Mouse (Mus musculus): Measurements from ENCODE around the gene Ip6k3. TPM values are rescaled to one million over a fixed set of nuclear protein-coding genes. Genes with fewer than 3 reads are reported as not detected.

Gene Ip6k3
- polyA plus RNA-seq, 1 experiment from 2014 or later, result 0.49 TPM

- Histone ChIP-seq H3K9ac (ENCODE audit: low read length) (no peak overlapping the region), H3K4me3 (ENCODE audit: low read length) (no peak overlapping the region), H3K27ac (ENCODE audit: low read length) (no peak overlapping the region), H3K4me1 (ENCODE audit: control insufficient read depth, insufficient read depth, low read length) (peaks cover 8% of the 10 kb centered on the region), H3K4me2 (ENCODE audit: low read depth, low read length) (no peak overlapping the region), H3K9me3 (replicated peaks; ENCODE audit: control insufficient read depth, low read length) (0 out of 2 replicates have a peak, but pooled peaks cover 4% of the 10 kb centered on the region), H3K36me3 (ENCODE audit: control insufficient read depth, insufficient read depth) (peaks cover 26% of the 10 kb centered on the region), H3K27me3 (ENCODE audit: control insufficient read depth, insufficient read depth, low read length) (no peaks in the 10 kb centered on the region)
- WGBS, result 82% methylated on average over 11 of the region's 11 CpGs
- no peak for ATAC-seq (replicated peaks; ENCODE audit: extremely low read depth, insufficient read depth, low FRiP score)
Observed at GRCm38 (mm10) chr17:27200801-27201200, 33.2 kb upstream of the Ip6k3 start.

GRCm38 (mm10) chr17:27199864-27200263 lies 32.3 kb upstream of the Ip6k3 start:
- Histone ChIP-seq H3K9ac (ENCODE audit: low read length) (no peak overlapping the region), H3K4me2 (ENCODE audit: low read depth, low read length) (no peak overlapping the region), H3K4me3 (ENCODE audit: low read length) (no peak overlapping the region), H3K4me1 (ENCODE audit: control insufficient read depth, insufficient read depth, low read length) (peaks cover 8% of the 10 kb centered on the region), H3K27me3 (ENCODE audit: control insufficient read depth, insufficient read depth, low read length) (no peaks in the 10 kb centered on the region), H3K27ac (ENCODE audit: low read length) (no peak overlapping the region), H3K9me3 (replicated peaks; ENCODE audit: control insufficient read depth, low read length) (0 out of 2 replicates have a peak, but pooled peaks cover 4% of the 10 kb centered on the region), H3K36me3 (ENCODE audit: control insufficient read depth, insufficient read depth) (peaks cover 35% of the 10 kb centered on the region)
- ATAC-seq (replicated peaks; ENCODE audit: extremely low read depth, insufficient read depth, low FRiP score), result no peak
- 45% methylated on average over 7 of the region's 7 CpGs for WGBS

- 97% methylated on average over 9 of the region's 9 CpGs for WGBS
- no peak for ATAC-seq (replicated peaks; ENCODE audit: extremely low read depth, insufficient read depth, low FRiP score)
- peaks cover 8% of the 10 kb centered on the region for H3K4me1 ChIP-seq (ENCODE audit: control insufficient read depth, insufficient read depth, low read length)
- H3K27ac ChIP-seq (ENCODE audit: low read length), result no peak overlapping the region
- no peak overlapping the region for H3K4me2 ChIP-seq (ENCODE audit: low read depth, low read length)
- no peaks in the 10 kb centered on the region for H3K27me3 ChIP-seq (ENCODE audit: control insufficient read depth, insufficient read depth, low read length)
- 0 out of 2 replicates have a peak, but pooled peaks cover 4% of the 10 kb centered on the region for H3K9me3 ChIP-seq (replicated peaks; ENCODE audit: control insufficient read depth, low read length)
- no peak overlapping the region for H3K9ac ChIP-seq (ENCODE audit: low read length)
- no peak overlapping the region for H3K4me3 ChIP-seq (ENCODE audit: low read length)
- peaks cover 39% of the 10 kb centered on the region for H3K36me3 ChIP-seq (ENCODE audit: control insufficient read depth, insufficient read depth)
Observed at GRCm38 (mm10) chr17:27199205-27199604, 31.6 kb upstream of the Ip6k3 start.

- WGBS, result 77% methylated on average over 9 of the region's 9 CpGs
- Histone ChIP-seq H3K27ac (ENCODE audit: low read length) (no peak overlapping the region), H3K4me1 (ENCODE audit: control insufficient read depth, insufficient read depth, low read length) (no peaks in the 10 kb centered on the region), H3K36me3 (ENCODE audit: control insufficient read depth, insufficient read depth) (peaks cover 56% of the 10 kb centered on the region), H3K4me3 (ENCODE audit: low read length) (no peak overlapping the region), H3K9ac (ENCODE audit: low read length) (no peak overlapping the region), H3K4me2 (ENCODE audit: low read depth, low read length) (no peak overlapping the region), H3K9me3 (replicated peaks; ENCODE audit: control insufficient read depth, low read length) (no peaks in the 10 kb centered on the region), H3K27me3 (ENCODE audit: control insufficient read depth, insufficient read depth, low read length) (no peaks in the 10 kb centered on the region)
- no peak for ATAC-seq (replicated peaks; ENCODE audit: extremely low read depth, insufficient read depth, low FRiP score)
Observed at GRCm38 (mm10) chr17:27196206-27196605, 28.6 kb upstream of the Ip6k3 start.

- Histone ChIP-seq H3K9ac (ENCODE audit: low read length) (no peak overlapping the region), H3K4me3 (ENCODE audit: low read length) (no peak overlapping the region), H3K4me2 (ENCODE audit: low read depth, low read length) (no peak overlapping the region), H3K36me3 (ENCODE audit: control insufficient read depth, insufficient read depth) (peaks cover 61% of the 10 kb centered on the region), H3K4me1 (ENCODE audit: control insufficient read depth, insufficient read depth, low read length) (no peaks in the 10 kb centered on the region), H3K9me3 (replicated peaks; ENCODE audit: control insufficient read depth, low read length) (no peaks in the 10 kb centered on the region), H3K27me3 (ENCODE audit: control insufficient read depth, insufficient read depth, low read length) (no peaks in the 10 kb centered on the region), H3K27ac (ENCODE audit: low read length) (no peak overlapping the region)
- ATAC-seq (replicated peaks; ENCODE audit: extremely low read depth, insufficient read depth, low FRiP score), result no peak
- WGBS, result 63% methylated on average over 20 of the region's 20 CpGs
Observed at GRCm38 (mm10) chr17:27194258-27195185, 26.9 kb upstream of the Ip6k3 start.

- no peaks in the 10 kb centered on the region for H3K9me3 ChIP-seq (replicated peaks; ENCODE audit: control insufficient read depth, low read length)
- no peaks in the 10 kb centered on the region for H3K27me3 ChIP-seq (ENCODE audit: control insufficient read depth, insufficient read depth, low read length)
- peaks cover 53% of the 10 kb centered on the region for H3K36me3 ChIP-seq (ENCODE audit: control insufficient read depth, insufficient read depth)
- H3K9ac ChIP-seq (ENCODE audit: low read length), result no peak overlapping the region
- no peak overlapping the region for H3K4me2 ChIP-seq (ENCODE audit: low read depth, low read length)
- no peak overlapping the region for H3K27ac ChIP-seq (ENCODE audit: low read length)
- H3K4me3 ChIP-seq (ENCODE audit: low read length), result no peak overlapping the region
- ATAC-seq (replicated peaks; ENCODE audit: extremely low read depth, insufficient read depth, low FRiP score), result no peak
- H3K4me1 ChIP-seq (ENCODE audit: control insufficient read depth, insufficient read depth, low read length), result no peaks in the 10 kb centered on the region
- WGBS, result 56% methylated on average over 5 of the region's 5 CpGs
Observed at GRCm38 (mm10) chr17:27191804-27192203, 24.2 kb upstream of the Ip6k3 start.

- WGBS, result 83% methylated on average over 6 of the region's 6 CpGs
- no peaks in the 10 kb centered on the region for H3K4me1 ChIP-seq (ENCODE audit: control insufficient read depth, insufficient read depth, low read length)
- ATAC-seq (replicated peaks; ENCODE audit: extremely low read depth, insufficient read depth, low FRiP score), result no peak
- peaks cover 3% of the 10 kb centered on the region; the same call in 1 of the 2 replicates for H3K27me3 ChIP-seq (ENCODE audit: control insufficient read depth, insufficient read depth, low read length)
- no peak overlapping the region for H3K4me2 ChIP-seq (ENCODE audit: low read depth, low read length)
- no peak overlapping the region for H3K27ac ChIP-seq (ENCODE audit: low read length)
- no peaks in the 10 kb centered on the region for H3K9me3 ChIP-seq (replicated peaks; ENCODE audit: control insufficient read depth, low read length)
- H3K4me3 ChIP-seq (ENCODE audit: low read length), result no peak overlapping the region
- no peak overlapping the region for H3K9ac ChIP-seq (ENCODE audit: low read length)
- peaks cover 53% of the 10 kb centered on the region for H3K36me3 ChIP-seq (ENCODE audit: control insufficient read depth, insufficient read depth)
Observed at GRCm38 (mm10) chr17:27191189-27191588, 23.6 kb upstream of the Ip6k3 start.

GRCm38 (mm10) chr17:27189640-27190216 lies 22.1 kb upstream of the Ip6k3 start:
- Histone ChIP-seq H3K4me3 (ENCODE audit: low read length) (no peak overlapping the region), H3K9me3 (replicated peaks; ENCODE audit: control insufficient read depth, low read length) (no peaks in the 10 kb centered on the region), H3K36me3 (ENCODE audit: control insufficient read depth, insufficient read depth) (peaks cover 40% of the 10 kb centered on the region), H3K4me1 (ENCODE audit: control insufficient read depth, insufficient read depth, low read length) (no peaks in the 10 kb centered on the region), H3K27ac (ENCODE audit: low read length) (no peak overlapping the region), H3K9ac (ENCODE audit: low read length) (no peak overlapping the region), H3K27me3 (ENCODE audit: control insufficient read depth, insufficient read depth, low read length) (peaks cover 5% of the 10 kb centered on the region; the same call in 1 of the 2 replicates), H3K4me2 (ENCODE audit: low read depth, low read length) (no peak overlapping the region)
- ATAC-seq (replicated peaks; ENCODE audit: extremely low read depth, insufficient read depth, low FRiP score), result peak; percentile 25; the same call in 1 of the 2 replicates
- WGBS, result 50% methylated on average over 10 of the region's 10 CpGs

- peaks cover 5% of the 10 kb centered on the region; the same call in 1 of the 2 replicates for H3K27me3 ChIP-seq (ENCODE audit: control insufficient read depth, insufficient read depth, low read length)
- no peak for ATAC-seq (replicated peaks; ENCODE audit: extremely low read depth, insufficient read depth, low FRiP score)
- H3K4me1 ChIP-seq (ENCODE audit: control insufficient read depth, insufficient read depth, low read length), result no peaks in the 10 kb centered on the region
- no peak overlapping the region for H3K4me2 ChIP-seq (ENCODE audit: low read depth, low read length)
- no peaks in the 10 kb centered on the region for H3K9me3 ChIP-seq (replicated peaks; ENCODE audit: control insufficient read depth, low read length)
- 63% methylated on average over 9 of the region's 9 CpGs for WGBS
- no peak overlapping the region for H3K9ac ChIP-seq (ENCODE audit: low read length)
- H3K4me3 ChIP-seq (ENCODE audit: low read length), result no peak overlapping the region
- H3K36me3 ChIP-seq (ENCODE audit: control insufficient read depth, insufficient read depth), result peaks cover 34% of the 10 kb centered on the region
- no peak overlapping the region for H3K27ac ChIP-seq (ENCODE audit: low read length)
Observed at GRCm38 (mm10) chr17:27188883-27189282, 21.3 kb upstream of the Ip6k3 start.
